Mouse (Mus musculus): ENCODE results near the gene Pcsk7. TPM values are rescaled to one million over a fixed set of nuclear protein-coding genes. Genes with fewer than 3 reads are reported as not detected.

Gene Pcsk7
- polyA plus RNA-seq, 1 experiment from 2014 or later, result 18.7 TPM

- H3K4me1 ChIP-seq (ENCODE audit: control insufficient read depth, insufficient read depth, low read length), result peaks cover 17% of the 10 kb centered on the region
Observed at GRCm38 (mm10) chr9:45907078-45907428, 756 bp downstream of the Pcsk7 start.

GRCm38 (mm10) chr9:45910995-45911394 lies 4.7 kb downstream of the Pcsk7 start:
- peaks cover 54% of the 10 kb centered on the region for H3K36me3 ChIP-seq (ENCODE audit: control insufficient read depth, insufficient read depth)
- 79% methylated on average over 3 of the region's 3 CpGs for WGBS
- no peak for ATAC-seq (replicated peaks; ENCODE audit: extremely low read depth, insufficient read depth, low FRiP score)
- H3K9me3 ChIP-seq (replicated peaks; ENCODE audit: control insufficient read depth, low read length), result no peaks in the 10 kb centered on the region
- H3K27ac ChIP-seq (ENCODE audit: low read length), result no peak overlapping the region
- H3K27me3 ChIP-seq (ENCODE audit: control insufficient read depth, insufficient read depth, low read length), result no peaks in the 10 kb centered on the region
- no peak overlapping the region for H3K4me3 ChIP-seq (ENCODE audit: low read length)
- H3K4me2 ChIP-seq (ENCODE audit: low read depth, low read length), result no peak overlapping the region
- H3K9ac ChIP-seq (ENCODE audit: low read length), result no peak overlapping the region
- peaks cover 8% of the 10 kb centered on the region for H3K4me1 ChIP-seq (ENCODE audit: control insufficient read depth, insufficient read depth, low read length)

More at GRCm38 (mm10) chr9:45907078-45907428, 756 bp downstream of the Pcsk7 start:
- Histone ChIP-seq H3K36me3 (ENCODE audit: control insufficient read depth, insufficient read depth) (peaks cover 27% of the 10 kb centered on the region), H3K27me3 (ENCODE audit: control insufficient read depth, insufficient read depth, low read length) (no peaks in the 10 kb centered on the region), H3K4me2 (ENCODE audit: low read depth, low read length) (peak overlapping the region; percentile 61), H3K4me3 (ENCODE audit: low read length) (peak overlapping the region; percentile 96), H3K9me3 (replicated peaks; ENCODE audit: control insufficient read depth, low read length) (no peaks in the 10 kb centered on the region), H3K9ac (ENCODE audit: low read length) (peak overlapping the region; percentile 89), H3K27ac (ENCODE audit: low read length) (peak overlapping the region; percentile 97)
- ATAC-seq (replicated peaks; ENCODE audit: extremely low read depth, insufficient read depth, low FRiP score), result peak; percentile 4; the same call in 1 of the 2 replicates
- WGBS, result 0% methylated on average over 19 of the region's 19 CpGs

GRCm38 (mm10) chr9:45911673-45912072 lies 5.4 kb downstream of the Pcsk7 start:
- Histone ChIP-seq H3K9me3 (replicated peaks; ENCODE audit: control insufficient read depth, low read length) (no peaks in the 10 kb centered on the region), H3K9ac (ENCODE audit: low read length) (no peak overlapping the region), H3K27me3 (ENCODE audit: control insufficient read depth, insufficient read depth, low read length) (no peaks in the 10 kb centered on the region), H3K4me2 (ENCODE audit: low read depth, low read length) (no peak overlapping the region), H3K4me3 (ENCODE audit: low read length) (no peak overlapping the region), H3K4me1 (ENCODE audit: control insufficient read depth, insufficient read depth, low read length) (peaks cover 8% of the 10 kb centered on the region), H3K36me3 (ENCODE audit: control insufficient read depth, insufficient read depth) (peaks cover 56% of the 10 kb centered on the region), H3K27ac (ENCODE audit: low read length) (no peak overlapping the region)
- 56% methylated on average over 1 of the region's 1 CpGs for WGBS
- no peak for ATAC-seq (replicated peaks; ENCODE audit: extremely low read depth, insufficient read depth, low FRiP score)

GRCm38 (mm10) chr9:45915659-45916058 lies 9.4 kb downstream of the Pcsk7 start:
- H3K4me2 ChIP-seq (ENCODE audit: low read depth, low read length), result no peak overlapping the region
- WGBS, result 90% methylated on average over 2 of the region's 2 CpGs
- H3K27me3 ChIP-seq (ENCODE audit: control insufficient read depth, insufficient read depth, low read length), result no peaks in the 10 kb centered on the region
- H3K9me3 ChIP-seq (replicated peaks; ENCODE audit: control insufficient read depth, low read length), result no peaks in the 10 kb centered on the region
- no peaks in the 10 kb centered on the region for H3K4me1 ChIP-seq (ENCODE audit: control insufficient read depth, insufficient read depth, low read length)
- no peak for ATAC-seq (replicated peaks; ENCODE audit: extremely low read depth, insufficient read depth, low FRiP score)
- no peak overlapping the region for H3K27ac ChIP-seq (ENCODE audit: low read length)
- H3K9ac ChIP-seq (ENCODE audit: low read length), result no peak overlapping the region
- H3K36me3 ChIP-seq (ENCODE audit: control insufficient read depth, insufficient read depth), result peaks cover 62% of the 10 kb centered on the region
- H3K4me3 ChIP-seq (ENCODE audit: low read length), result no peak overlapping the region

GRCm38 (mm10) chr9:45917041-45917934 lies 11.0 kb downstream of the Pcsk7 start:
- whole genome bisulfite sequencing, result 76% methylated on average over 5 of the region's 5 CpGs
- Histone ChIP-seq H3K4me3 (ENCODE audit: low read length) (no peak overlapping the region), H3K4me2 (ENCODE audit: low read depth, low read length) (no peak overlapping the region), H3K4me1 (ENCODE audit: control insufficient read depth, insufficient read depth, low read length) (no peaks in the 10 kb centered on the region), H3K9ac (ENCODE audit: low read length) (no peak overlapping the region), H3K27me3 (ENCODE audit: control insufficient read depth, insufficient read depth, low read length) (no peaks in the 10 kb centered on the region), H3K9me3 (replicated peaks; ENCODE audit: control insufficient read depth, low read length) (no peaks in the 10 kb centered on the region), H3K27ac (ENCODE audit: low read length) (peak overlapping the region; percentile 5; the same call in 1 of the 2 replicates), H3K36me3 (ENCODE audit: control insufficient read depth, insufficient read depth) (peaks cover 57% of the 10 kb centered on the region)
- no peak for ATAC-seq (replicated peaks; ENCODE audit: extremely low read depth, insufficient read depth, low FRiP score)

GRCm38 (mm10) chr9:45919895-45920294 lies 13.6 kb downstream of the Pcsk7 start:
- no peaks in the 10 kb centered on the region for H3K4me1 ChIP-seq (ENCODE audit: control insufficient read depth, insufficient read depth, low read length)
- no peak overlapping the region for H3K4me2 ChIP-seq (ENCODE audit: low read depth, low read length)
- H3K9me3 ChIP-seq (replicated peaks; ENCODE audit: control insufficient read depth, low read length), result no peaks in the 10 kb centered on the region
- peaks cover 46% of the 10 kb centered on the region for H3K36me3 ChIP-seq (ENCODE audit: control insufficient read depth, insufficient read depth)
- no peaks in the 10 kb centered on the region for H3K27me3 ChIP-seq (ENCODE audit: control insufficient read depth, insufficient read depth, low read length)
- H3K4me3 ChIP-seq (ENCODE audit: low read length), result no peak overlapping the region
- 48% methylated on average over 1 of the region's 1 CpGs for WGBS
- ATAC-seq (replicated peaks; ENCODE audit: extremely low read depth, insufficient read depth, low FRiP score), result no peak
- peak overlapping the region; percentile 10 for H3K27ac ChIP-seq (ENCODE audit: low read length)
- H3K9ac ChIP-seq (ENCODE audit: low read length), result no peak overlapping the region

GRCm38 (mm10) chr9:45929285-45929684 lies 23.0 kb downstream of the Pcsk7 start:
- Histone ChIP-seq H3K9me3 (replicated peaks; ENCODE audit: control insufficient read depth, low read length) (no peaks in the 10 kb centered on the region), H3K36me3 (ENCODE audit: control insufficient read depth, insufficient read depth) (peaks cover 50% of the 10 kb centered on the region), H3K4me3 (ENCODE audit: low read length) (no peak overlapping the region), H3K4me1 (ENCODE audit: control insufficient read depth, insufficient read depth, low read length) (peaks cover 14% of the 10 kb centered on the region), H3K9ac (ENCODE audit: low read length) (no peak overlapping the region), H3K27ac (ENCODE audit: low read length) (no peak overlapping the region), H3K4me2 (ENCODE audit: low read depth, low read length) (no peak overlapping the region), H3K27me3 (ENCODE audit: control insufficient read depth, insufficient read depth, low read length) (no peaks in the 10 kb centered on the region)
- no peak for ATAC-seq (replicated peaks; ENCODE audit: extremely low read depth, insufficient read depth, low FRiP score)
- 82% methylated on average over 5 of the region's 5 CpGs for WGBS

- Histone ChIP-seq H3K27me3 (ENCODE audit: control insufficient read depth, insufficient read depth, low read length) (no peaks in the 10 kb centered on the region), H3K36me3 (ENCODE audit: control insufficient read depth, insufficient read depth) (peaks cover 37% of the 10 kb centered on the region), H3K4me3 (ENCODE audit: low read length) (no peak overlapping the region), H3K9ac (ENCODE audit: low read length) (no peak overlapping the region), H3K4me1 (ENCODE audit: control insufficient read depth, insufficient read depth, low read length) (peaks cover 26% of the 10 kb centered on the region), H3K27ac (ENCODE audit: low read length) (no peak overlapping the region), H3K4me2 (ENCODE audit: low read depth, low read length) (no peak overlapping the region), H3K9me3 (replicated peaks; ENCODE audit: control insufficient read depth, low read length) (no peaks in the 10 kb centered on the region)
- ATAC-seq (replicated peaks; ENCODE audit: extremely low read depth, insufficient read depth, low FRiP score), result no peak
- WGBS, result 59% methylated on average over 1 of the region's 1 CpGs
Observed at GRCm38 (mm10) chr9:45931958-45932357, 25.7 kb downstream of the Pcsk7 start.

Measured in heart, embryonic 16.5 days (tissue).